Mouse (Mus musculus) bone marrow macrophage, adult 2 months (primary cell): ENCODE results near the gene Nmrk1.

Experiments
- CTCF ChIP-seq: IDR thresholded peaks from 2 replicates; pipeline ENCODE4 v1.5.1; 2012; ENCODE audit warnings: low read depth, mild to moderate bottlenecking, low read length, moderate library complexity
- POLR2A ChIP-seq: IDR thresholded peaks from 2 replicates; pipeline ENCODE4 v1.6.1; 2012; ENCODE audit warnings: mild to moderate bottlenecking, low read depth, low read length, borderline replicate concordance

- TF ChIP-seq POLR2A = no peak
- no peak for TF ChIP-seq CTCF
These were observed 40.7 kb downstream of the Nmrk1 start for GRCm38 (mm10) chr19:18672498-18672897.
